Mouse (Mus musculus) WW6 (cell line): ENCODE data around the gene Galntl5.
"Not testable (repeated sequence)": the region's sequence is repeated elsewhere in the genome, so short reads cannot be mapped to it uniquely, and the experiment has no call there.

Experiments used
- DNase-seq: peaks from one replicate; pipeline ENCODE4 v3.0.0-alpha.2; 2013; ENCODE audit warnings: low read depth, low spot score

The Galntl5 gene

DNA sequence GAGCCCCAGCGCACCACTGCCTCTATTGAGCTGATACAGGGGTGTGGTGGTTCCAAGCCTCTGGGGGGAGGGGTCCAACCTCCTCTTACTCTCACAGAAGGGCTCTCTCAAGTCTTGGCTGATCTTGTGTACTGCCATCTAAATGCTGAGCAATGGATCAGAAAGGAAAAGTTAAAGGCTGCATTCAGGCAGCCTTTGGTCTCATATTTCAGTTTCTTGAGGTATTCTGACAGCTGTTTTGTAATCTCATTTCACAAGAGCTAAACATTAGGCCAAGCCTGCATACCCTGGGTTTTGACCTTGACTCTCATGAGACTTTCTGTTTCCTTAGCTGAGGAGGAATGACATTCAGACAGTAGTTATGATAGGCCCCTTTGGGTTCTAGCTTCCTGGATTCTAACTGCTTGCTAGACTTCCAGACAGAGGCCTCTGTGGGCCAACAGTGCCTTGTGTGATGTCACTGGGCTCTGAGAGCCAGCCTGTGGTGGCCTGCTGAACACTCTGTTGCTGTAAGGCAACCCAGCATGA lies at the start of gene Galntl5:
Gene Galntl5, plus strand, starts transcription at position 457 of the 528 bp plus-strand sequence.
- DNase-seq, result no peak

DNA sequence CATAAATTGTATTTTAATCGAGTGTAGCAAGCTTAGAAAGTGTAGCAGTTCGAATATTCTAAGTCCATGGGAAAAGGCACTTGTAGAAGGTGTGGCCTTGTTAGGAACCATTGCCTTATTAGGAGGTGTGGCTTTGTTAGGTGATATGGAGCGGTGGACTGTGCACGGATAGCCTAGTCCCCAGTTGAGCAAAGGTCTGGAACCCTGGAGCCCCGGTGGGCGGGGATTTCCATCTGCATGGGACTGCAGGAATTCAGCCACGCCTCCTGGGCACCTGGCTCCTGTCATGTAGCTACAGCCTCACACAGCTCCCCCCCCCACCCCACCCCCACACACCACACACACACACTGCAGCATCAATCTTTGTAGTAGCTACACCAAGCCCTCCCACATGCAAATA lies 34.6 kb upstream of the Galntl5 start:
- no peak for DNase-seq

DNA sequence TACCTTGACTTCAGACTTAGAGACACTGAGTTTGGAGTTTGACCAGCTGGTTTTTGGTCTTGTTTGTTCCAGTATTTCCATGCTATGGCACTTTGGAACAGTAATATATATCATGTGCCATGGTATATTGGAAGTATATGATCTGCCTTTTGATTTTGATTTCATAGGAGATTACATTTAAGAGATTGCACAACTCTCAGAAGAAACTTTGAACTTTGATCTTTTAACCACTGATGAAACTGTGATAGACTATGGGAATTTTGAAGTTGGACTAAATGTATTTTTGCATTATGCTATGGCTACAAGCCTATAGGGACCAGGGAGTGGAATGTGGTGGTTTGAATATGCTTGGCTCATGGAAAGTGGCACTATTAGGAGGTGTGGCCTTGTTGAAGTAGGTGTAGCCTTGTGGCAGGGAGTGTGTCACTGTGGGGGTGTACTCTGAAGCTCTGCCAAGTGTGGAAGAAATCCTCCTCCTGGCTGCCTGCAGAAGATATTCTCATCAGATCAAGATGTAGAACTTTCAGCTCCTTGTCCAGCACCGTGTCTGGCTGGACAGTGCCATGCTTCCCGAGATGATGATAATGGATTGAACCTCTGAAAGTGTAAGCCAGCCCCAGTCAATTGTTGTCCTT lies 31.8 kb upstream of the Galntl5 start:
- DNase-seq, result no peak

DNA sequence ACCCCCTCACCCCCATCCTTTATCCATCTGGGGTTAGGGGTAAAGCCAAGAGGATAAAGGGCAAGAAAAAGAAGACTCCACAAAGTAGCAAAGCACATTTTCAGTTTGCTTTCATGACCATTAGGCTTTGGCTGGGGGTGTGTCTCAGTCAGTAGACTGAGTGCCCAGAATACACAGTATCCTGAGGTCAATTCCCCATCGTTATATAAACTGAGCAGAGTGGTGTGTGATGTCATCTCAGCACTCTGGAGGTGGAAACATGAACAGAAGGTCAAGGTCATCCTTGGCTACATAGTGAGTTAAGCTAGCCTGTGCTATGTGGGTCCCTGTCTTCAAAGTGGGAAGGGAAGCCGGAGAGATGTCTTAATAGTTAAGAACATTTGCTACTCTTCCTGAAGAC lies 27.8 kb upstream of the Galntl5 start:
- no peak for DNase-seq

DNA sequence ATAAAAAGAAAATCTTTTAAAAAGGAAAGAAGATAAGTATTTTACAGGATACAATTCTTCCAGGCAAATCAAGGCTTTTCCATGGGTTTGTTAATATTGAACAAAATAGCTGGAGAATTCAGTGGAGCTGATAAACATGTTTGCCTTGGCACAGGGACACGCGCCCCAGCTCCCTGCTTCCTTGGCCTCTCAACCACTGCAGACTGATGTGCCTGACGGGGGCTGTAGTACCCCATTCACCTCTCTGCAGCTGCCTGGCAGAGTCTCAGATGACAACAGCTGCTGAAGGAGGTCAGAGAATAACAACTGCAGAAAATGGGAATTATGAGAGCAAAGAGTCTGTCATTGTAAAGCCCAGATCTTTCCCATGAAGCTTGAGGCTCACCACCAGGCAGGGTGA lies 27.3 kb upstream of the Galntl5 start:
- DNase-seq, result no peak

DNA sequence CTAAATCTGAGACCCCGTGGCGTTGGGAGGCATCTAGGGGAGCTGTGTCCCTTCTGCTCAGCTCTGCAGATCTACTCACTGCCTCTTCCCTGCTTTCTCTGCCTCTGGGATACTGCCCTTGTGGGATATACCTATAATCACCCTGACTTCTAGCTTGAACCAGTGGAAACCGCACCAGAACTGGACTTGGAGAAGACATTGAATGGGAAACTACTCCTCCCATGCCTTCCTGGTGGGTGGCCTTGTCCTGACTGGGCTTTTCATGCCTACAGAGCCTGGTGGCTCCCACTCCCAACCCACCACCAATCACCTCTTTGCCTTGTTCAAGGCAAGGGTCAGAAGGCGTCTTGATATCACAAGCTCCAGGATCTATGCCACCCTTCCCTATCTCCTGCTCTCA lies 26.4 kb upstream of the Galntl5 start:
- no peak for DNase-seq

DNA sequence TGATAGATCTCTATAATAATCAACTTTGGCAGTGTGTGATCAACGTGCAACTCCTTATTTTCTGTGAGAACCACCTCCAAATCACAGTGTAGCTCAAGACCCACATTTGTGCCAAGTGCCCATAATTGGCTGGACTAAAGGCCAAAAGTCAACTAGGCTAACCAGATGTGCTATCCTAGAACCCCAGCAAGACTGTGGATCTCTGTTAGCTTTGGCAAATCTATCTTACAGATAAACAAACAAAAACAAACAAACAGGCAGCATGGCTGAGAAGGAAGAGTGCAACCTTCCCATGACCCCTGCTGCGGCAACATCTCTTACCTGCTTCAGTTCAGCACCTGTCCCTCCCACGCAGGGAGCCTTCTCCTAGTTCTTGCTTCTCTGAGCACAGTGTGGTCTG lies 25.9 kb upstream of the Galntl5 start:
- no peak for DNase-seq

DNA sequence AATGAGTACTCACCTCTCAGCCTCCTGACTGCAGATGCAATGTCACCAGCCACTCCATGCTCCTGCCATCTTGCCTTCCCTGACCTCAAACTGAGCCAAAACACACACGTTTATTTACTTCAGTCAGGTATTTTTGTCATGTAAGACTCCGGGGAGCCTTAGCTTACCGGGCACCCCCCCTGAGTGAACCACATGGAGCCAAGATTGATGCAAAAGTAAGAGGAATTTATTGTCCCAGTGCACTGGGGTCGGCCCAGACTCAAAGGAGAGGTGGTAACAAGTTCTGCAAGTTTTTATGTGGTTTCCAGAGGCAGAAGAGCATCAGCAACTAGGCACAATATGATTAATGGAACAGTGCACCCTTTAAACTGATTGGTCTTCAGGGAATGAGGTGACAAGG lies 24.1 kb upstream of the Galntl5 start:
- DNase-seq, result no peak

DNA sequence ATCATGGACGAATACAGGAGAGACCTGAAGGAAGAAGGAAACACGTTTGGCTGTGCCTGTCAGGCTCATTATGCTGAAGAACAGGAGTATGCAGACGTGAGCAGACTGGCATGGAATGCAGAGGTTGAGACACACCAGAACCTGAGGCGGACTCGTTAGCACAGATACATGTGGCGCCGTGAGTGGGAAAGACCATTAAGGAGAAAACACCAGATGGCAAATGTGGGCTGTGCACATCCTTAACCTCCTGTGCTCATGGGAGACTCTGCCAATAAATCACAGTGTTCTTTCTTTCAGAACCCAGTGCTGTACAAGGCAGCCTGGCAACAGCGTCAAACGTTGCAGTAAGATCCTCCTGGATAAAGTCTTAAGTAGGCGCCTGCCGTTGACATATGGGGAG lies 20.7 kb upstream of the Galntl5 start:
- DNase-seq, result no peak

DNA sequence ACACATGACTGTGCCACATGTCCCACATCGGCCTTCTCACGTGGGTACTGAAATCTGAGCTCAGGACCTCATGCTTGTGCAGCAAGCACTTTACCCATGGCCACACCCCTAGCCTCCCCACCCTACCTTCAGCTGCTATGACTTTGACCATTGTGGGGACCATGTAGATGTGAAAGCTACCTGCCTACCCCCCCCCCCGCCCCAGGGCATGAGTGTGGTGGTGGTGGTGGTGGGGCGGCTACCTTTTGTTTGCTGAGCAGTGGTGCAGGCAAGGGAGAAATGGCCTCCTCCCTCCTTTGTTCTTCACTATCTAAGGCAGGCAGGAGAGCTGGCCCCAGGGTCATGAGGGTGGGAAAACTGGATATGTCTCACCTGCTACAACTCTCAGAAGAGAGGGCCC lies 18.3 kb upstream of the Galntl5 start:
- no peak for DNase-seq

DNA sequence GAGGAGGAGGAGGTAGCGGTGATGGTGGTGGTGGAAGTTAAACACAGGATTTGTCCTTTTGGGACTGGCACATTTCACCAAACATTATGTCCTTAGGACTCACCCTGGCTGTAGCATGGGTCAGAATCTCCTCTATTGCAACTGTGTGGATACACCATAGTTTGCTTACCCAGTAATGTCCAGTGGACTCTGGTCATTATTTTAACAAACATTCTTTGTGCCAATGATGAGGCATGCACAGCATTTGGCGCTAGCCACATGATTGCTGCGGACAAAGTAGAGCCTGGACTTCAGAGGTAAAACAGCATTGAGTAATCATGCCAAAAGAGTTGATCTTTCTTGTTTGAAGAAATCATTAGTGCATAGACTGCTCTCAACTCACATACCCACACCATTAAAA lies 17.3 kb upstream of the Galntl5 start:
- no peak for DNase-seq

DNA sequence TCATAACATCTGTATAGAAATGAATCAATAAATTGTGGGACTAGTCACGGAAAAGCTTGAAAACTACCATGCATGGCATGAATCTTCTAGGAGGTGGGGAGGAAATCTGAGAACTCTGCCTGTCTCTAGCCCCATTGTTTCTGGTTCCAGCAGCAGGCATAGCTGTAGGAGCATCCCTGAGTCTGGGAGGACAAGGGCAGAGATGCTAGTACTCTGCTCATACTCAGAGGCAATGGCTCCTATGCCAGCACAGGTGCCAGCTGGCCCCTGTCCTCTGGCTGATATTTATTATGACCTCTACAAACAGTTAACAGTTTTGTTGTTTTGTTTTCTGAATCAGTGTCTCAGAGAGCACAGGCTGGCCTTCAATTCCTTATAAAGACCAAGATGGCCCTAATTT lies 16.9 kb upstream of the Galntl5 start:
- no peak for DNase-seq

DNA sequence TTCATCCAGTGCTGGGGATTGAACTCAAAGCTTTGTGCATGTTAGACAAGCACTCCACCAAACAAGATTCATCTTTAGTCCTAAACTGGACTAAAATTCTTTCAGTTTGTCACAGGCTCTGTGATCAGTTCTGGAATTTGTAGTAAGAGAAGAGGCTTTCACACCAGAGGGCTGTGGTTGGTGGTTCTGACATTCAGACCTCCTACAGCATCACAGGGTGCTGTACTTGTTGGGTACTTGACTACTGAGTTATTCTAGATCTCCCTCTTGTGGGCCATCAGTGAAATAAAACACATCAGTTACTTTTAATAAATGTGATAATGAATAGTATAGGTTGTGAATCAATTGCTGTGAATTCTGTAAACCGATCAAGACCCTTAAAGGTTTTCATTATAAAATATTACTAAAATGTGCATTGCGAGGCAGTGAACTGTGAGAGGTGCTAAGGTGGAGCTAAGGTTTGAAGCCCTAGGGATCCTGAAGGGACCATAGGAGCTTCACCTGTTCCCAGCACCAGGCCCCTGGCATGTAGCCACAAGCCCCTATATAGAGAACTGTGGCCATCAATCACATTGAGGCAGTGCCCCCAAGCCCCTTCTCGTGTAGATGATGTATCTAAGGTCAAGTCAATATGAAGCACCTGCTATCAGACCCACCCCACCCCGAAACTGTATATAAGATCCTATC lies 16.0 kb upstream of the Galntl5 start:
- DNase-seq, result no peak

DNA sequence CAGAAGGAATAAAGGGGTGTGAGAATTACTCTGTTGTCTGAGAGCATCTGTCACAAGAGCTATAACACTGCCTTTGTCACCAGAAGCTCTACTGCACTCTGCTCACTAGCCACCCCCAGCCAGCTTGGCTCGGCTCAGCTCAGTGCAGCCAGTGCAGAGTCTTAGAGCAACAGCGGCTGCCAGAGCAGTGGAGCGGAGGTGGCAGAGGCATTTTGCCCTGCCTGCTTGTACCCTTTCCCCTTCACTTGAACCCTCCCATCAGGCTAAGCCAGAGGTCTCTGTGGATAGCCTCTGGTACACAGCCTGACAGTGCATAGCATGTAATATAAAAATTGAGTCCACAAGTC lies 15.5 kb upstream of the Galntl5 start:
- DNase-seq, result no peak

DNA sequence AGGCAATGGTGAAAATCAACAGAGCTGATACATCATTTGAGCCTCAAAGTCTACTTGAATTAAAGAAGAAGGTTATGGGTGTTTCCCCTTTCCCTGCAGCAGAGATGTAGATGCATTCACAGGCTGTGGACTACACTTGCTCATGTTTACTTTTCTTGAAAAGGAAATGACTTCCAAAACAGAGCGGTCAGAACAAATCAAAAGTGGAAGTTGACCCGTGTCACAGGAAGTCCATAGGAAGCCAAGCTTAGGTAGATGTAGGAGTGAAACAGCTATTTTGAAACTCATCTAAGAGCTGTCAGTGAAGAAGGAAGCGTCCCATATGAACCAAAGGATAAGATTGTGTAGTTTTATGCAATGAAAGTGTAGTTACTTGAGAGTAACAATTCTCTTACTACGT lies 14.6 kb upstream of the Galntl5 start:
- DNase-seq, result no peak

DNA sequence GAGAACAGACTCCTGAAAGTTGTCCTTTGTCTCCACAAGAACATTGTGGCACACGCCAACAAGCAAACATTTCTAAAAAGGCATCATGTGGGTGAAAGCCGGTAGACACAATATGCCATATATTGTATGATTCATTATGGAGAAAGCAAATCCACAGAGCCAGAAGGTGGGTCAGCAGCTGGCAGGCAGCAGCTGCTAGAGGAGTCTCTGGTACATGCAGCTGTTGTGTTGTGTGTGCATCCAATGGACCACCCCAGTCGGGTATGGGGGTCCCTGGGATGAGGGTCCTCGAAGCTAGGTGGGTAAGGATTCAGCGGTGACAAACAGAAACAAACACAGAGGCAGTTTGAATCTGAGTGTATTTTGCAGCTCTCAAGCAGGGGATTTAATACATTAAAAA lies 3.3 kb upstream of the Galntl5 start:
- DNase-seq, result not testable (repeated sequence)

DNA sequence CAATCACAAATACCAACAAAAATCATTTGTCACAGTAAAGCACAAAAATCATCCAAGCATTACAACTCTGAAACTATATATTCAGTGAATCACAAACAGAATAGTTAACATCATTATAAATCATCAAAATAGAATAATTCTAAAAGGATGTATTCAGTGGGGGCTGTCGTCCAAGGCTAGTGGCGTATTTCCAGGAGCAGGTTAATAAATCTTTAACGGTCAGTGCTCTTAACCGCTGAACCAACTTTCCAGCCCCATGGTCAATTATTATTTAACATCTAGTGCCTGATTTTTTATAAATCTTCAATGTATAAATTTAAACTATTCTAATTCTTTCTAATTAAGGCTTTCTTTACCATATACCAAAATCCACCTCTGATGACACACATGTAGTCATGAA lies 2.7 kb upstream of the Galntl5 start:
- DNase-seq, result not testable (repeated sequence)

DNA sequence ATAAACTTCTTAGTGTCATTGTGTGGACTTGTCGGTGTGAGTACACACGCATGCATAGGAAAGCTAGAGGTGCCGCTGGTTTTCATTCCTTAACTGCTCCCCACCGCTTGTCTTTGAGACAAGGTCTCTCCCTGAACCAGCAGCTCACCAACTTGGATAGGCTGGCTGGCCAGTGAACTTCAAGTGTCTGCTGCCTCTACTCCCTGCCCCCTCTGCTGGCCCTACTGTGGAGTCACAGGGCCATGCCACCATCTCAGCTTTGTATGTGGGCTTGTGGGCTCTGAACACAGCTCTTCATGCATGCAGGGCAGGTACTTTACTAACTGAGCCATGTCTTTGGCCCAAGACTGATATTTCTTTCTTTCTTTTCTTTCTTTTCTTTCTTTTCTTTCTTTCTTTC lies 2.0 kb upstream of the Galntl5 start:
- no peak for DNase-seq

DNA sequence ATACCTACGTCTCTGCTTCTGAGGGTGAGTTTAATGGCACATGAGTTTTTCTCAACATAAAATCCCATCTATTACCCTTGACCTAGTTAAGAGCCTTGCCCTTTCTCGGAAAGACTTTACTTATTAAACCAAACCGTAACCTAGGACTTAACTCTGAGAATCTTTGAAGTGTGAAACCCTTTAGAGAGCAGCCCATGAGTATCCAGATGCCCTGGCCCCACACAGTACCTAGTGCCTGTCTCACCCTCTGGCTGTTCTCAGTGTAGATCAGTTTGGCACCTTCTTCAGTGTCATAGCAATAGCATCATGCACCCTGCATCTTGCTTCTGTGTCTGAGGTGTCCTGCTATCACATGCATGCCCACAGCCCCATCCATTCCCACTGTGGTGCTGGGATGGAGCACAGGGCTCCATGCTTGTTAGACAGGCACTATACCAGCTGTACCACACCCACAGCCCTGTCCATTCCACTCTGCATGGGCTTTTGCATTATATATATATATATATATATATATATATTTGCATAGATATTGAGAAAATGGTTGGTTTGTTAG lies 1.2 kb upstream of the Galntl5 start:
- no peak for DNase-seq

DNA sequence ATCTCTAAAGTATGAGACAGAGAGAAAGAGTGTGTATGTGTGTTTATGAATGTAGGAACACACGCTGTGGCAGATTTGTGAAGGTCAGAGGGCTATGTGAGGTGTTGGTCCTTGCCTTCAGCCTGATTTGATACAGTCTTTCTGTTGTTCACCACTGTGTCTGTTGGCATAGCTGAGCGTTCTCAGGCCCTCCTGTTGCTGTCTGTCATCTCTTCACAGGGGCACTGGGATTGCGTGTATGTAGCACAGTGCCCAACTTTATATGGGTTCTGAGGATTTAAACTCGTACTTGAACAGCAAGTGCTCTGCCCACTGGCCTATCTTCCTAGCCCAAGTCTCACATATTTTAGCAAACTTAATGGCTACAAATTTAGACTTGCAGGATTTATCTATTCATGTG lies 2.3 kb downstream of the Galntl5 start:
- DNase-seq, result no peak

DNA sequence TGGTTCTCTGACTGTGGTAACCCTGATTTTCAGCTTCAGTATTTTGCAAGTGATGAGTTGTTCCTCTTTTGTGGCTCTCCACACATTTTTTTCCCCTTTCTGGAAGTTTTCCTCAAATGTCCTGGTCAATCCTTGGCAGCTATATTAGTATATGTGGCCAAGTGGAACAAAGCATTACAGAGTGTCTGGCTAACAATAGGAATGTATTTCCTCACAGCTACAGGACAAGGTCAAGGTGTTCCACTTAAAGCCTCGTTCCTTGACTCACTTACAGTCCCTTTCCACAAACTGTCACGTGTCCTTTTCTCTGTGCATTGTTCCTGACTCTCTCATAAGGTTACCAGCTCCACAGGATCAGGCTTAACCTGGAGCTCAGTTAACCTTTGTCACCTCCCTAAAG lies 3.3 kb downstream of the Galntl5 start:
- DNase-seq, result no peak

DNA sequence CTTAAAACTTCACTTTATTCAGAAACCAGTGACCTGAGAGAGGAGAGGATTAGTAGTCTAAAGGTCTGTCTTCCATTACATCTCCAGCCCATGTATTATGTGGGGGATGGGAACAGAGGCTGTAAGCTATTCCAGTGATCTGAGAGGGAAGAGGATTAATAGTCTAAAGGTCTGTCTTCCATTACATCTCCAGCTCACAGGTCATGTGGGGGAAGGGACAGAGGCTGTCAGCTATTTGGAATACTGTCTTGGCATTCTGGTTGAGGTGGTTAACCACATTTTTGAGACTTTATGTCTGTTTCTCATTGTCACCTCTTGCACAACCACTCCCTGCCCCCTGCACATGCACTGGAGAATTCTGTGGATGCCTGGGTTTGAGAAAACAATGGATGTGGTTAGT lies 6.5 kb downstream of the Galntl5 start:
- no peak for DNase-seq

DNA sequence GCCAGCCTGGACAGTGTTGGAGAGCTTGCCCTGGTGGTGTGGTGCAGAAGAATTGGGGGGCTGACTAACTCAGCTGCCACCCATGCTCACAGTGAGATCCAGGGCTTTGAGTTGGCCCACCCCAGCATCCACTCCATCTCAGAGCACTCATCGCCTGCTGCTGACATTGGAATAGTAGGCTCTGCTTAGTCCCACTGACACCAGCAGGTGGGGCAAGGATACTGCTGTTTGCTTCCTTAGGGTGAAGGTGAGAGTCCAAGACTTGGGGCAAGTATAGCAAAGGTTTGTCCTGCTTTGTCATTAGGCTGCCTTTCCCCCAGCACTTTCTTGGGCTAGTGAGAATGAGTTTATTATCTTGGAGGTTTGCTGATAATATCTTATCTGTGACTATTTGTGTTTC lies 7.5 kb downstream of the Galntl5 start:
- DNase-seq, result no peak
